Mouse (Mus musculus) erythroblast, embryonic 14.5 days (primary cell): ENCODE results near the gene Rom1.

ENCODE experiments used
- GATA1 ChIP-seq: IDR thresholded peaks from 2 replicates; pipeline ENCODE4 v1.6.1; 2012; ENCODE audit warnings: low read length, inconsistent platforms, mixed read lengths
- TAL1 ChIP-seq: IDR thresholded peaks from 3 replicates; pipeline ENCODE4 v1.6.1; 2012; ENCODE audit warnings: low read length, inconsistent platforms, mixed read lengths

DNA sequence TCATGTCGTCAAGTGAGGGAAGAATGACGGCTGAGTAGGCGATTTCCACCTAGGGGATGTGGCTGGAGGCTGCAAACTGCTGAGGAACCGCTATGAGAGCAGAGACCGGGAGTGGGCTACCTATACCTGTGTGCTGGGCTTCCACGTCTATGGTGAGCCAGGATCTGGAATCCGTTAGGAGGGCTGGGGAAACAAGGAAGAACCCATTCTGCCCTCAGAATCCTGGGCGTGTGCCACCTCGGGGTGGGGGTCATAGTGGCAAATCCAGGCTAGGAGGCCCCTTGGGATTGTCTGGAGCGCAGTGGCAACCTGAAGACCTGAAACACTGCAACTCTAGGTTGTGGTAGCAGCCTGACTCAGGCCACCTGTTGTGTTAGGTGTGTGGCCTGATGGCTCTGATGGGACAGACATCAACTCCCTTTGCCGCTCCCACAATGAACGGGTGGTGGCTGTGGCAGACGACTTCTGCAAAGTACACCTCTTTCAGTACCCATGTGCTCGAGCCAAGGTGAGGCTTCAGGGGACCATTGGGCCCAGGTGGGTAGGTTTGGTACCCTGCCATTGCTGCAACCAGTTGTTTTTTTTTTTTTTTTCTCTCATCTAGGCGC is 11.5 kb upstream of the Rom1 start:
- TF ChIP-seq GATA1, result no peak
- no peak for TF ChIP-seq TAL1
